Mouse (Mus musculus): ENCODE data around the gene Atp11b.

The Atp11b gene
- long read RNA-seq, experiment 1, partial matches to known transcripts: 1 of 5 reads
- long read RNA-seq, experiment 1, other reads (novel, unspliced or antisense): 4 of 5 reads
- long read RNA-seq, experiment 2, partial matches to known transcripts: 1 of 4 reads
- long read RNA-seq, experiment 2, other reads (novel, unspliced or antisense): 2 of 4 reads

GRCm38 (mm10) chr3:35753825-35754767 is at the start of gene Atp11b:
Gene Atp11b, plus strand, starts transcription at chr3:35754106.
- intact Hi-C loops (cut with DNase I): loop anchor here (10.0 kb wide), 1 partner anchor 311 kb away; the partner anchor contains the start of gene Acad9

DNA sequence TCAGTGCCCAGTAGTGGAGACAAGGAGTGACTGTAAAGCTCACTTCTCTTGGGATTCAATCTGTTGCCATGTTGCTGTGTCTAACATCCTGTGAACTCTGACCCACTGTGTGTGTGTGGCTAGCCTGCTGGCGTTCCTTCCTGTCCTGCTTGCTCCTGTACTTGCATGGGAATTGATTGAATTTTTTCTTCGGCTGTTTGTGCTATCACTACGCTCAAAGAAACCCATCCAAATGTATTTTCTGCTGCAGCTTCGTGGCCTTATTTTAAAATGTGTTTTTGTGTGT is 49.6 kb upstream of the Atp11b start:
- intact Hi-C loops (cut with DNase I): no loop called here

DNA sequence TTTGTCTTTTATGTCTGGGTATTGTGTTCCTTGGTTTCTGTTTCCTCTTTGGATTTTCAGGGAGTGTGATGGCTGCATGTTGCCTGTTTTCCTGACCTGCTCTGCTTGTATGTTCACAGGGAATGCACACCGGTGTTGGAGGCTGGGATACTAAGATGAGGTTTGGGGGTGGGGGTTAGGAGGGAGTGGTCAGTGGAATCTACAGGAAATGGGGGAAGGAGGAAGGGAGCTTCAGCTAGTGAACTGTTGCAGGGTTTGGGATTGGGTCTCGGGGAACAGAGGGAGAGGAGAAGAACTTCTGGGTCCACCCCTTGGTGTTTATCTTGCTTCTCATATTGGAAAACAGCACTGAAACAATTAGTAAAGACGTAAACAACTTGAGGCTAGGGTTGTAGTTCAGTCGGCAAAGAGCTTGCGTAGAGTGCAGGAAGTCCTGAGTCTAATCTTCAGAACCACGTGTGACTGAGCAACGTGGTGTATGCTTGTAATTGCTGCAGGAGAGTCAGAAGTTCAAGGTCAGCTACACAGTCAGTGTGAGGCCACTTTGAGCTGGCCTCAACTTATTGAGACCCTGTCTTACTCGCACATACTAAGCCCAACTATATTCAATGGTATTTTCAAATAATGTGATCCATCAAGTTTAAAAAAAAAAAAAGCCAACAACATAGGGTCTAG is 34.2 kb upstream of the Atp11b start:
- intact Hi-C loops (cut with DNase I): no loop called here

DNA sequence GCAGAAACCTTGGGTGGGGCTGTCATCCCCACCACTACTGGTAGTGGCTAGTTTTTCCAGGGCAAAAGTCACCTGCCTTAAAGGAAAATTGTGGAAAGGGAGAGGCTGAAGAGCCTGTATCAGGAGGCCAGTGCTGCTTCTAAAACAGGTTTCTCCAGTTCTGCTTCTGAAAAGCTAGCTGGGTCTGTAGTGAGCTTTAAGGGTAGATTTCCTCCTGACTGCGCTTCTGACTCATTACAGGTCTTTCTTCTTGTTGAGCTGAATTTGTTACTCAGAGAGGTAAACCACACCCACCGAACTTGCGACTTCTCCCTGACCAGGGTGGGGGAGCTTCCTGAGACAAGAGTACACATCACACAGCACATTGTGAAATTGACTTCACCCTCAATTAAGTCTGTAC is 33.1 kb upstream of the Atp11b start:
- intact Hi-C loops (cut with DNase I): no loop called here

GRCm38 (mm10) chr3:35721818-35722446 is 32.0 kb upstream of the Atp11b start:
- intact Hi-C loops (cut with DNase I): no loop called here

DNA sequence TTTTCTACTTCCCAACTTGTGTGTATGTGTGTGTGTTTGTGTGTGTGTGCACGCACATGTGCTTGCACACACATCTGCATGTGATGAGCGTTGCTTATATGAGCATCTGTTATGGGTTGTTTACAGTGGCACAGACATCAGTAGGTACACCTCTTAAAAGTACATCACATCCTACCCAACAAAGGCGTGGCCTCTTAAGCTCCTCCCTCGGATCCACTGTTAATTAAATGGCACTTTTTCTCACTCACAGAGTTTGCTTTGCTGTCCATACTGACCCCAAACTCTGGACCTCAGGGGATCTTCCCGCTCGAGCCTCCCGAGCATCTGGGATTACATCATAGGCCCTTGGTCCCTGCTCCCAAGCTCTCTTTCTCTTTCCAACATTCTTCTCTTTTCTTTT is 31.1 kb upstream of the Atp11b start:
- intact Hi-C loops (cut with DNase I): no loop called here

DNA sequence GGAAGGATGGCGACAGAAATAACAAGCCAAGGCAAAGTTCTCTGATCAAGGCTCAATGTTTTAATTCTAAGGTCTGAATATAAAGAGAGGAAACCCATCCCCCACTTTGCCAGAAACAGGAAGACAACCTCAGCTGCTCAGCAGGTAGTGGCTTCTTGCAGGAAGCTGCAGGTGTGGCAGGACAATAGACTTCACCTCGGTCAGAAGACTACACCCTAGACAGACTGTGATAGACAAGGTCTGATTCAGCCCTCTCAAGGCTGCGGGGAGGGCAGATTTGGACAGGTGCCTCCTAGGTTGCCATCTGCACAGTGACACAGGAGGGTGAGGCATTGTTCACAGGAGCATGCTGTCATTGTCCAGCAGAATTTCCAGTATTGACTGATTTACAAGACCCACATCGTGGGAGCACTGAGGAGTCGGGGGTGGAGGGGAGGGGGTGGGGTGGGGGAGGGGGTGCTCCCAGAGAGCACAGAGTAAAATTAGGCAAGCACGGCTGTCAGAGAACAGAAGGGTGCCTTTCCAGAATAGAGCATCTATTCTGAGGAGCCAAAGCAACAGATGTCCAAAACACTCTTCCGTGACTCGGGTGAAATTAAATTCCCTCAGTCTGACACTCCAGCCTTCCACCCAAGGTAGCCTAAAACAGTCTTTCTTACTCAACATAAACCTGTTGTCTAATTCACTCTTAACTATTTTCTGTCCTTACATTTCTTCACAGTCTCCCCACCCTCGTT is 30.2 kb upstream of the Atp11b start:
- intact Hi-C loops (cut with DNase I): no loop called here

- intact Hi-C loops (cut with DNase I): no loop called here
Observed at GRCm38 (mm10) chr3:35725096-35725495, 28.8 kb upstream of the Atp11b start.

DNA sequence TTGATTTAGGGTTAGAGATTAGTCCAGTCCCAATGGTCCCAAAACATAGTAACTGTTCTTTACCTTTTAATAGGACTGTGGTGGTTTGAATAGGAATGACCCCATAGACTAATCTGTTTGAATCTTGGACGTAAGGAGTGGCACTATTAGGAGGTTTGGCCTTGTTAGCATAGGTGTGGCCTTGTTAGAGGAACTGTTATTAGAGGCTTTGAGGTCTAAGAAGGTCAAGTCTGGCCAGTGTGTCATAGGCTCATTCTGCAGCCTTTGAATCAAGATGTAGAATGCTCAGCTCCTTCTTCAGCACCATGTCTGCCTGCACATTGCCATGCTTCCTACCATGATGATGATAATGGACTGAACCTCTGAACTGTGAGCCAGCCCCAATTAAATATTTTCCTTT is 27.0 kb upstream of the Atp11b start:
- intact Hi-C loops (cut with DNase I): no loop called here

DNA sequence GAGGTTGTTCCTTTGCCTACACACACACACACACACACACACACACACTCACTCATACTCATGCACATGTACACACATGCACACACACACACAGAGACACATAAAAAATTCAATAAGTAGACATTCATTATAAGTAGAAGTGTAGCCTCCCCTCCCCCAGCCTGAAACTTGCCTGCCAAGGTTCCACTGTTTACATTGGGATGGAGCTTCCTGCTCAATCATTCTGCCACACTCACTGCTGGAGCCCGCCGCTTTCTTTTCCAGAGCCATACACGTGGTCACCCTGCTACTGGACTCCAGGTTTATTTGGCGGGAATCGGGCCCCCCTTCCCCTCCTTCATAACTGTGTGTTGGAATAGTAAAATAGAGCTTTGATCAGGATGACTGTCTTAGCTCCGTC is 24.4 kb upstream of the Atp11b start:
- intact Hi-C loops (cut with DNase I): no loop called here

DNA sequence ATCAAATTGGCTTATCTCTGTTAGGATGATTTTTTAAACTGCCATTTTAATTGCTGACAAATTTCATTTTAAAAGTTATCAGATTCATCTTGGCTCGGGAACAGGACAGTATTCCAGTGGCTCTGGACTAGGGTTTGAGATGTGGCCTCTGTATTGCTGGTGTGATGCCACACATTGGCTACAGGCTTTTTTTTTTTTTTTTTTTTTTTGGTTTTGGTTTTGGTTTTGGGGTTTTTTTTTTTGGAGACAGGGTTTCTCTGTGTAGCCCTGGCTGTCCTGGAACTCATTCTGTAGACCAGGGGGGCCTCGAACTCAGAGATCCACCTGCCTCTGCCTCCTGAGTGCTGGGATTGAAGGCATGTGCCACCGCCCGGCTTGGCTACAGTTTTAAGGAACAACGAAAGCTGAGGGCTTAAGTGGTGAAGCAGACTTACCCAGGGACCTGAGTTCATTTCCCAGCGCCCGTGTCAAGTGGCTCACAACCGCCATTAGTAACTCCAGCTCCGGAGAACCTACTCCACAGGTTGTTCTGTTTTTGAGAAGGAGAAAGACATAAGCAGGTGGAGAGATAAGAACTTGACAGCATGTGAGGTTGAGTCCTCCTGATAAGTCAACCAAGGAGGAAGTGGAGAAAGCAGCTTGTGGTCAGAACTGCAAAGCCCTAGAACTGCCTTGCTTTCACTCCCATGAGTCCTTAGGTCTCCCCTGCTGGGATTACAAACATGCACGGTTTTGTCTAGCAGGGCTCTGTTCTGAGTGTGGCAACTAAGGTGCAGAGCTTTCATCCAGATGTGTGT is 21.7 kb upstream of the Atp11b start:
- intact Hi-C loops (cut with DNase I): no loop called here

DNA sequence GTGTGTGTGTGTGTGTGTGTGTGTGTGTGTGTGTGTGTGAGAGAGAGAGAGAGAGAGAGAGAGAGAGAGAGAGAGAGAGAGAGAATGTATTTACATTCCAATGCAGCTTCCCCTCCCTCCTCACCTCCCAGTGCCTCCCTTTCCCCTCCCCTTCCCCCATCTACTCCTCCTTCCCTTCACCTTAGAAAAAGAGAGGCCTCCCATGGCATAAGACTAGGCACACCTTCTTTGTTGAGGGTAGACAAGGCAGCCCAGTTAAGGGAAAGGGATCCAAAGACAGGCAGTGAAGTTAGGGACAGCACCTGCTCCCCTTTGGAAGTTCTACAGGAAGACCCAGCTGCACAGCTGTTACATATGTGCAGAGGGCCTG is 21.1 kb upstream of the Atp11b start:
- intact Hi-C loops (cut with DNase I): no loop called here

DNA sequence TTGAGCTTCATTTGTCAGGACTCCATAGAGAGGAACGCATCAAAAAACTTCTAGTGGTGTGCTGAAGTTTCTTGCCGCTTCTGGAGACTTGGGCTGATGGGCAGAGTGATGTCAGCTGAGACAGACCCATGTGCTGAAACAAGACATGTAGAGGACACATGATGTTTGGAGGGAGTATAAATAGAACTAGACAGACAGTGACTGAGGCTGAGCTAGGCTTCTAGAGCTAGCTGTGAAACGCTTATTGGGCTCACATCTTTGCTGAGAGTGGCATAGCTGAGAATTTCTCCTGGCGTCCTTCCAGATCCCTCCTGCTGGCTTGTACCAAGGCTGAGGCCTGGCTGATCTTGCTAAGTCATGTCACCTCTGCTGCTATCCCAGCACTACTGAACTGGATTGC is 19.4 kb upstream of the Atp11b start:
- intact Hi-C loops (cut with DNase I): no loop called here

DNA sequence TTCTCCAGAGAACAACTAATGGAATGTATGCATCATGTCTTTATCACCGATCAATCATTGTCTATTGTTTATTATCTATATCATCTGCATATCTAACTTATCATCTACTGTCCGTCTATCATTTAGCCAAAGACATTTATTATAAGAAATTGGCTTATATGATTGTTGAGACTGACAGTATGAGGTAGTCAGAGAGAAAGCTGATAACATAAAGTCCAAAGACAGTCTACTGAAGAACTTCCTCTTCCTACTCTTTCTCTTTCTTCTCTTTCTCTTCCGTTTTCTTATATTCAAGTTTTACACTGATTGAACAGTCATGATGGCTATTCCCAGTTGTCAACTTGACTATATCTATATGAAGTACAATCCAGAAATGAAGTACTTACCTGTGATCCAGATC is 15.8 kb upstream of the Atp11b start:
- intact Hi-C loops (cut with DNase I): no loop called here

GRCm38 (mm10) chr3:35745010-35745409 is 8.9 kb upstream of the Atp11b start:
- intact Hi-C loops (cut with DNase I): no loop called here

DNA sequence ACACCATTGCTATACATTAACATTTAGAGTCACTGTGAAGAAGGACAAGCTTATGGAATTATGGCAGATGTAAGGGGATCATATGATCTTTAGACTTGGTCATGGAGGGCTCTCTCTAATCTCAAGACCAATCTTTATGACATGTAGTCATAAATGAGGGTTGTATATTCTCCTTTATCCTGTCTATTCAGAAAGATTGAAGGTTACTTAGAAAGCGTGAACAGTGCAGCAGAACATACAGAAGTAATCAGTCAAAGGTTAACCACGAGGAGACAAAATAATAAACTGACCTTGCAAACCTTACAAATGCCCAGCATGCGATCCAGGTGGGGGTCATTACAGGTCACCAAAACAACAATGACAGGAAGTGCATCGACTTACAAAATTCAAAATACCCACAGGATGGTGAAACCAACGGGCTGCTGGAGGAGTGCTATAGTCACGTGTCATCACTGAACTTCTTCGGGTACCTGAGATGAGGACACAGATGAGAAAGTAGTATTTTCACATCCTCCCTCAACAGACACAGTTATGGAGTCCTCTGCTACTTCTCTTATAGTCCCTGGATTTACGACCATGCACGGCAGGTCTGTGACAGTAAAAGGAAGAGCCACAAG is 7.0 kb upstream of the Atp11b start:
- intact Hi-C loops (cut with DNase I): no loop called here

- intact Hi-C loops (cut with DNase I): loop anchor here (10.0 kb wide), 1 partner anchor 315 kb away; the partner anchor contains the start of gene Acad9
Observed at GRCm38 (mm10) chr3:35750286-35750685, 3.6 kb upstream of the Atp11b start.

DNA sequence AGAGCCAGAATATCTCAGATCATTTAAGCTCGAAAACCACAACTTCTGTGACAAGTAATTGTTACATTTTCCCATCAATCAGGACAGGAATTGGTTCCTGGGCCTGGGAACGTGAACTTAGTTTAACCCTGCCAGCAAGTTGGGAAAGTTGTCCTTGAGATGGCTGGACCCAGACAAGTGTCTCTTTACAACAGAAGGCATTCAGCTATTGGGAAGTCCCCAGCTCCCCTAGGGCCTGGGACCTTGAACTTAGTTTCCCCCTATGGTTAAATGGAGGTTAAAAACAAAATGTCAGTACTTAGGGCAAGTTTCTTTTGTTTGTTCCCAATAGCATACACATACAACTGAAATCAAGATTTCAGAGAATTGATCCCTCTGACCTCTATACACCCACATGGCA is 2.2 kb upstream of the Atp11b start:
- intact Hi-C loops (cut with DNase I): loop anchor here (10.0 kb wide), 1 partner anchor 313 kb away; the partner anchor contains the start of gene Acad9

GRCm38 (mm10) chr3:35762735-35763134 is 8.8 kb downstream of the Atp11b start:
- intact Hi-C loops (cut with DNase I): no loop called here

Measured in adrenal gland (tissue).